Mouse (Mus musculus) c-Kit-positive CD71-negative TER-119-negative erythroid progenitor cells, embryonic 14.5 days (primary cell): ENCODE data around the gene Ppig.
"Not testable (repeated sequence)": the region's sequence is repeated elsewhere in the genome, so short reads cannot be mapped to it uniquely, and the experiment has no call there.

Source experiments
- DNase-seq: peaks from one replicate; pipeline ENCODE4 v3.0.0-alpha.2; 2013; ENCODE audit warnings: low read depth

Ppig gene

GRCm38 (mm10) chr2:69722273-69722649, at the start of gene Ppig:
Ppig (plus strand) TSS chr2:69722545.
- DNase-seq = no peak

GRCm38 (mm10) chr2:69673723-69674122, 48.6 kb upstream of the Ppig start:
- DNase-seq = no peak

- no peak for DNase-seq
Observed at GRCm38 (mm10) chr2:69675266-69675665, 47.1 kb upstream of the Ppig start.

- DNase-seq = no peak
Observed at GRCm38 (mm10) chr2:69676713-69677112, 45.6 kb upstream of the Ppig start.

GRCm38 (mm10) chr2:69677215-69677614, 45.1 kb upstream of the Ppig start:
- DNase-seq = not testable (repeated sequence)

- peak; percentile 10 for DNase-seq
Observed at GRCm38 (mm10) chr2:69679990-69680389, 42.4 kb upstream of the Ppig start.

GRCm38 (mm10) chr2:69681931-69682330, 40.4 kb upstream of the Ppig start:
- DNase-seq = no peak

- no peak for DNase-seq
Observed at GRCm38 (mm10) chr2:69683036-69683805, 39.1 kb upstream of the Ppig start.

- DNase-seq = no peak
Observed at GRCm38 (mm10) chr2:69684488-69684887, 37.9 kb upstream of the Ppig start.

- no peak for DNase-seq
Observed at GRCm38 (mm10) chr2:69690214-69690613, 32.1 kb upstream of the Ppig start.

GRCm38 (mm10) chr2:69690843-69691242, 31.5 kb upstream of the Ppig start:
- no peak for DNase-seq

- DNase-seq = no peak
Observed at GRCm38 (mm10) chr2:69693501-69693900, 28.8 kb upstream of the Ppig start.

- DNase-seq = no peak
Observed at GRCm38 (mm10) chr2:69700446-69700845, 21.9 kb upstream of the Ppig start.

GRCm38 (mm10) chr2:69712171-69712570, 10.2 kb upstream of the Ppig start:
- DNase-seq = no peak

- DNase-seq = peak; percentile 78
Observed at GRCm38 (mm10) chr2:69712981-69713625, 9.2 kb upstream of the Ppig start, which contains the start of gene Fastkd1. Fastkd1 (minus strand) TSS chr2:69713516.

GRCm38 (mm10) chr2:69713626-69714014, 8.7 kb upstream of the Ppig start:
- DNase-seq = no peak

- no peak for DNase-seq
Observed at GRCm38 (mm10) chr2:69714126-69714525, 8.2 kb upstream of the Ppig start.

- DNase-seq = no peak
Observed at GRCm38 (mm10) chr2:69716483-69716882, 5.9 kb upstream of the Ppig start.

- no peak for DNase-seq
Observed at GRCm38 (mm10) chr2:69719121-69719520, 3.2 kb upstream of the Ppig start.

- DNase-seq = peak; percentile 90
Observed at GRCm38 (mm10) chr2:69722650-69723518, 539 bp downstream of the Ppig start.

- no peak for DNase-seq
Observed at GRCm38 (mm10) chr2:69723519-69723825, 1.1 kb downstream of the Ppig start.

GRCm38 (mm10) chr2:69745091-69745490, 22.7 kb downstream of the Ppig start:
- DNase-seq = no peak

GRCm38 (mm10) chr2:69760980-69761379, 38.6 kb downstream of the Ppig start:
- DNase-seq = no peak
